Mouse (Mus musculus) spleen, postnatal 14 days (tissue): ENCODE measurements around the gene Ddx19b.
"Not testable (repeated sequence)": the region's sequence is repeated elsewhere in the genome, so short reads cannot be mapped to it uniquely, and the experiment has no call there.

ENCODE experiments used
- DNase-seq, 2 experiments: peaks; one replicate each; pipeline ENCODE4 v3.0.0; 2021 to 2022; ENCODE audit warnings: low spot score in 2 of 2

The Ddx19b gene

GRCm38 (mm10) chr8:110965594-110965993, 66.0 kb downstream of the Ddx19b start:
- DNase-seq, result peak in 1 of 2 experiments; percentile 13

- no peak for DNase-seq
Observed at GRCm38 (mm10) chr8:110964666-110965065, 66.9 kb downstream of the Ddx19b start.

DNA sequence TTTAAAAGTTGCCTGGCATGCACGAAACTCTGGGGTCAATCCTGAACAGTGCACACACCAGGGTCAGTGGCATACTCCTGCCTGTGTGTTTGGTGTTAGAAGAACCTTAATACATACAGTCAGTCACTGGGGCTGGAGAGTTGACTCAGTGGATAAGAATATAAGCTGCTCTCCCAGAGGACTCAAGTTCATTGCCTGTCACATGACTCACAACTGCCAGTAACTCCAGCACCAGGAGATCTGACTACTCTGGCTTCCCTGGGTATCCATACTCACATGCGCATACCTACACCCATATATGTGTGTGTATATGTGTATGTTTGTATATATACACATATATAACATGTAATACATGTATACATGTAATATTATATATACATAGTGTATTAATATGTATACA, 68.5 kb downstream of the Ddx19b start:
- DNase-seq, result no peak

DNA sequence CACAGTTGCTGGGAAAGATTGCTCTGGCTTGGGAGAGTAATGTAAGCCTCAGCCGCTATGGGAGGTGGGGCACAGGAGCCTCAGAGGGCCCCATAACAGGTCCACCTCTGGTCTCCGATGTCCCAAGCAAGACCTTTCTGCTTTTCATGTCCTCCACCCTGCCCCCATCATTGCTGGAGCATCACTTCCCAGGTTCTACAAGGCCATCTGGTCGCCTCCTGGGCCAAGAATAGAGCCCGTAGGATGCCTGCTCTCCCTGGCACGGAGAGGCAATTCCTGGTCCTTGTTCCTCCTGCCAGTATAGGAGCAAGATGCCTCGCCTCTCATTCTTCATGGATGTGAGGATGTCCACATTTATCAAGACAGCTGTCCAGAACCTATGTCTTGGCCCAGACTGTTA, 71.6 kb downstream of the Ddx19b start:
- no peak for DNase-seq

GRCm38 (mm10) chr8:110959071-110959780, 72.3 kb downstream of the Ddx19b start:
- DNase-seq, result no peak

GRCm38 (mm10) chr8:110958553-110958952, 73.0 kb downstream of the Ddx19b start:
- DNase-seq, result not testable (repeated sequence)

- DNase-seq, result no peak
Observed at GRCm38 (mm10) chr8:110958135-110958534, 73.4 kb downstream of the Ddx19b start.

DNA sequence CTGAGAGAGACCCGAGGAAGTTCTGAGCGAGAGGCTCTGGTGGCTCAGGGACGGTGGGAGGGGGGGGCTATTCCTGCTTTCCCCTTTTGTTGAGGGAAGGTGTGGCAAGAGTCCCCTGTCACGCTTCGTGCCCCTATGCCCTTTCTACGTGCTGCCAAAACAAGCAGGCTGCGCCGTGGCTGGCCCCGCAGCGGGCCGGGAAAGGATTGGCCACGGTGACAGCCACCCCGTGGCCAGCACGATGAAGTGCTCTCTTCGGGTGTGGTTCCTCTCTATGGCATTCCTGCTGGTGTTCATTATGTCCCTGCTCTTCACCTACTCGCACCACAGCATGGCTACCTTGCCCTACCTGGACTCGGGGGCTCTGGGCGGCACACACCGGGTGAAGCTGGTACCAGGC, 74.1 kb downstream of the Ddx19b start:
- no peak for DNase-seq

GRCm38 (mm10) chr8:110956619-110957450, 74.7 kb downstream of the Ddx19b start:
- no peak for DNase-seq

DNA sequence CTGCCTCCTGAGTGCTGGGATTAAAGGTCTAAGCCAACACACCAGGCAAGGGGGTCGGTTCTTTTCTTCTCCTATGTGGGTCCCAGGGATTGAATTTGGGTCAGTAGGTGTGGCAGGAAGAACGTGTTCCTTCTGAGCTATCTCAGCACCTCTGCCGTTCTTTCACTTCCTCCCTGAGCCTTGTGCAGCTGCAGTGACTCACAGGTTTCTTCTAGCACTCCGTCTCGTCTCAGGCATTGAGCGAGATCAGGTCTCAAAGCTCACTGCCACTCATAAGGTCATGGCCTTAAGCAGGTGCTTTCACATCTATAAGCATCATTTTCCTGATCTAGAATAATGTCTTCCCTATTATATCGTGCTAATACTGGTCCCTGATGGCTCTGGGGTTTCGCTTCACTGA, 76.8 kb downstream of the Ddx19b start:
- no peak for DNase-seq
